Mouse (Mus musculus): ENCODE measurements at regions not wholly inside any gene's neighbourhood (a gene's known extent, or its start where the extent isn't known, plus 50 kb on each side); places are given as distances from the start of the nearest gene placed in this dataset.
A peak's percentile ranks its signal among the peaks of the same experiment; 100 is the strongest.

GRCm38 (mm10) chr4:101340741-101341140 is 75.7 kb upstream of the Jak1 start:
- DNase-seq = no peak

- DNase-seq = no peak
These were observed 73.1 kb upstream of the Jak1 start for GRCm38 (mm10) chr4:101338211-101338610.

- no peak for DNase-seq
These were observed 71.7 kb upstream of the Jak1 start for GRCm38 (mm10) chr4:101336811-101337210.

- no peak for DNase-seq
These were observed 71.3 kb upstream of the Jak1 start for GRCm38 (mm10) chr4:101336371-101336770.

- DNase-seq = no peak
These were observed 68.8 kb upstream of the Jak1 start for GRCm38 (mm10) chr4:101333868-101334267.

- DNase-seq = peak in 1 of 2 experiments; percentile 32
These were observed 68.0 kb upstream of the Jak1 start for GRCm38 (mm10) chr4:101333036-101333435.

- DNase-seq = no peak
These were observed 66.1 kb upstream of the Jak1 start for GRCm38 (mm10) chr4:101331231-101331630.

GRCm38 (mm10) chr4:101329060-101329459 is 64.0 kb upstream of the Jak1 start:
- DNase-seq = no peak

- DNase-seq = no peak
These were observed 61.0 kb upstream of the Jak1 start for GRCm38 (mm10) chr4:101326067-101326466.

GRCm38 (mm10) chr4:101321731-101322130 is 56.6 kb upstream of the Jak1 start:
- DNase-seq = no peak

- peak; percentile 39 for DNase-seq
These were observed 55.5 kb upstream of the Jak1 start for GRCm38 (mm10) chr4:101320587-101320986.

- no peak for DNase-seq
These were observed 54.7 kb upstream of the Jak1 start for GRCm38 (mm10) chr4:101319681-101320220.

GRCm38 (mm10) chr4:101318836-101319235 is 53.8 kb upstream of the Jak1 start:
- DNase-seq = no peak

- no peak for DNase-seq
These were observed 51.0 kb upstream of the Jak1 start for GRCm38 (mm10) chr4:101316061-101316460.

All from lung, adult 18-20 months (tissue).